Comparison of ENCODE assay signal across 19 mouse cellular contexts in the genomic region with DNA sequence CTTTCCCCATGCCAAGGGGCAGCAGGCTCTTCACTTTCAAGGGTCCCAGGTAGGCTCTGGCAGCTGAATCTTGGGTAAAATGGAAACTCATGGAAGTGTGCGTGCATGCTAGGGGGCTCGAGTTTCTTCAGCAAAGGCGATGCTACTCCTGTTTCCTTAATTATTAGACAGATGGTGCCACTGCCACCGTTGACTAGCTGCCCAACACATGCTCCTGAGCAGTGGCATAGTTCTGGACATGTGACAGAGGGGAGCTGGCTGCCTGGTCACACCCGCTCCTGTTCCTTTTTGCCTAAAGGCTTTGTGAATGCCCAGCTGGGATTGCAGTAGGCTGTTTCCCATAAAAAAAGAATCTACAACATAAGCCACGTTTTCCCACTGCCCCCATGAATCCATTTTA. TPM values are rescaled to one million over a fixed set of nuclear protein-coding genes. Genes with fewer than 3 reads are reported as not detected.
DNase-seq lines count a peak whose midpoint lies in the region; ATAC-seq lines count a peak whose summit lies in the region.
"Had no signal": no experiment of that assay in that cellular context is flagged by ENCODE, and none has a peak within 500 bp of the region (broad histone marks: within the 10 kb centered on the region; RNA-seq: fewer than 3 reads in every experiment).

No protein-coding gene starts in this region.

- H3K9ac ChIP-seq in limb, embryonic 13.5 days, result no peak overlapping the region
- H3K9ac ChIP-seq: forebrain, embryonic 12.5 days; liver, embryonic 13.5 days; lung, embryonic 14.5 days had no signal

- no peaks in the 10 kb centered on the region for H3K9me3 ChIP-seq in limb, embryonic 13.5 days
- H3K9me3 ChIP-seq: forebrain, embryonic 12.5 days; liver, embryonic 13.5 days had no signal

- H3K4me1 ChIP-seq in limb, embryonic 13.5 days, result peaks cover 31% of the 10 kb centered on the region
- H3K4me1 ChIP-seq: liver, embryonic 13.5 days had no signal

- peak; percentile 91 for DNase-seq in heart, adult 11 months
- DNase-seq in heart, adult 9 months (ENCODE audit: low spot score in 2 of 2), result no peak
- DNase-seq in retina, postnatal 1 day, result peak; percentile 55
- DNase-seq in retina, embryonic 14.5 days (ENCODE audit: low spot score), result no peak
- DNase-seq in cerebellum, adult 8-10 months, result peak; percentile 69
- no peak for DNase-seq in embryo, embryonic 10.5 days (ENCODE audit: low spot score)
- DNase-seq in kidney, postnatal 36 days, result no peak
- DNase-seq: heart, postnatal 36 days; kidney, adult 11 months; kidney, postnatal 10 days; liver, embryonic 13.5 days; lung, embryonic 14.5 days; lung, postnatal 36 days; thymus, postnatal 4 days had no signal

- H3K36me3 ChIP-seq in limb, embryonic 13.5 days, result no peaks in the 10 kb centered on the region
- H3K36me3 ChIP-seq: forebrain, embryonic 12.5 days; liver, embryonic 13.5 days had no signal

- peak overlapping the region; percentile 24; the same call in 1 of the 2 replicates for H3K4me2 ChIP-seq in limb, embryonic 13.5 days (replicated peaks)
- H3K4me2 ChIP-seq: forebrain, embryonic 12.5 days; liver, embryonic 13.5 days had no signal

- WGBS in limb, embryonic 13.5 days, result 28% methylated on average over 6 of the region's 6 CpGs

- H3K27me3 ChIP-seq in limb, embryonic 13.5 days, result 0 out of 2 replicates have a peak, but pooled peaks cover 7% of the 10 kb centered on the region

- H3K4me3 ChIP-seq in limb, embryonic 13.5 days, result no peak overlapping the region
- H3K4me3 ChIP-seq: forebrain, embryonic 12.5 days; layer of hippocampus, adult 2 months; liver, embryonic 13.5 days had no signal

- no peak overlapping the region for H3K27ac ChIP-seq in limb, embryonic 13.5 days
- H3K27ac ChIP-seq: forebrain, embryonic 12.5 days; layer of hippocampus, adult 2 months; liver, embryonic 13.5 days had no signal

- no peak for ATAC-seq in limb, embryonic 13.5 days (ENCODE audit: low FRiP score, low read depth)
- ATAC-seq: midbrain, embryonic 16.5 days had no signal

RNA-seq across cellular contexts. Expression of a gene that starts 2.7 kb away (rescaled TPM):
- 3.9 and 4.2 TPM in 2 replicates for polyA plus RNA-seq in limb, embryonic 13.5 days (2015; fragmentation: Nextera tagmentation; extraction: Ambion mirVana)
- polyA plus RNA-seq: C2C12 had no signal

Comparison
In these comparisons a context has a peak if more than half of its experiments do, and no peak if none do; other contexts are left out.
1. DNase-seq: peak in heart, adult 11 months (single experiment), retina, postnatal 1 day (single experiment) and cerebellum, adult 8-10 months (single experiment); none in heart, adult 9 months (0 of 2), retina, embryonic 14.5 days (single experiment), embryo, embryonic 10.5 days (single experiment) and kidney, postnatal 36 days (0 of 2).